Mouse (Mus musculus) embryonic facial prominence, embryonic 13.5 days (tissue): ENCODE measurements around the gene Slain2. TPM values are rescaled to one million over a fixed set of nuclear protein-coding genes. Genes with fewer than 3 reads are reported as not detected.

Experiments used
- ATAC-seq: fragments of 200-750 bp; cut with Nextera tagmentation; 2 replicates; pipeline ENCODE4 v1.8.0; 2017; ENCODE audit warnings: low read depth; ENCODE audit not compliant: insufficient number of reproducible peaks, insufficient read depth, low FRiP score, low TSS enrichment
- H3K27ac ChIP-seq: fragments of 300-500 bp; sonication (generic); 2 replicates; pipeline ENCODE4 v1.5.1; 2015; ENCODE audit warnings: moderate library complexity, mild to moderate bottlenecking, inconsistent platforms
- H3K27me3 ChIP-seq: fragments of 300-500 bp; sonication (generic); 2 replicates; pipeline ENCODE4 v1.6.1; 2015; ENCODE audit warnings: mild to moderate bottlenecking, inconsistent platforms
- H3K36me3 ChIP-seq: fragments of 300-500 bp; sonication (generic); 2 replicates; pipeline ENCODE4 v1.6.1; 2015; ENCODE audit warnings: mild to moderate bottlenecking, inconsistent platforms
- H3K4me1 ChIP-seq: fragments of 300-500 bp; sonication (generic); 2 replicates; pipeline ENCODE4 v1.6.1; 2015; ENCODE audit warnings: inconsistent platforms
- H3K4me2 ChIP-seq: fragments of 300-500 bp; sonication (generic); 2 replicates; pipeline ENCODE4 v1.6.1; 2015; ENCODE audit warnings: moderate library complexity, mild to moderate bottlenecking, inconsistent platforms
- H3K4me3 ChIP-seq: fragments of 300-500 bp; sonication (generic); 2 replicates; pipeline ENCODE4 v1.5.1; 2015; ENCODE audit warnings: mild to moderate bottlenecking, inconsistent platforms
- H3K9ac ChIP-seq: fragments of 300-500 bp; sonication (generic); 2 replicates; pipeline ENCODE4 v1.6.1; 2015; ENCODE audit warnings: mild to moderate bottlenecking, inconsistent platforms
- H3K9me3 ChIP-seq: fragments of 300-500 bp; sonication (generic); 2 replicates; pipeline ENCODE4 v1.6.1; 2016; ENCODE audit warnings: inconsistent platforms
- WGBS: fragments of 180-500 bp; shearing (Covaris S2); methylation state at CpG from one replicate; pipeline ENCODE4 v1.1.7; 2015; ENCODE audit warnings: mixed read lengths; 5-methylcytosine and 5-hydroxymethylcytosine counted together
- polyA plus RNA-seq: library from polyadenylated mRNA; unstranded; fragments of >200 nt; fragmentation: Nextera tagmentation; extraction: Ambion mirVana; gene quantifications from 2 replicates; pipeline ENCODE4 v1.2.1, GENCODE M21; 2015

The Slain2 gene
- polyA plus RNA-seq, 1 experiment from 2014 or later: 15.3 TPM

- no peak overlapping the region for H3K27ac ChIP-seq
- no peak overlapping the region for H3K4me3 ChIP-seq
- no peaks in the 10 kb centered on the region for H3K9me3 ChIP-seq
- no peaks in the 10 kb centered on the region for H3K36me3 ChIP-seq
- H3K27me3 ChIP-seq: no peaks in the 10 kb centered on the region
- H3K4me1 ChIP-seq: no peaks in the 10 kb centered on the region
- 67% methylated on average over 3 of the region's 3 CpGs for whole genome bisulfite sequencing
- ATAC-seq: no peak
- H3K9ac ChIP-seq: no peak overlapping the region
- H3K4me2 ChIP-seq: no peak overlapping the region
Measured at GRCm38 (mm10) chr5:72902876-72903516, 11.1 kb upstream of the Slain2 start.

- no peak overlapping the region for H3K9ac ChIP-seq
- H3K9me3 ChIP-seq: no peaks in the 10 kb centered on the region
- H3K4me1 ChIP-seq: no peaks in the 10 kb centered on the region
- ATAC-seq: no peak
- WGBS: 79% methylated on average over 18 of the region's 18 CpGs
- no peak overlapping the region for H3K4me3 ChIP-seq
- no peaks in the 10 kb centered on the region for H3K27me3 ChIP-seq
- no peak overlapping the region for H3K4me2 ChIP-seq
- no peak overlapping the region for H3K27ac ChIP-seq
- no peaks in the 10 kb centered on the region for H3K36me3 ChIP-seq
Measured at GRCm38 (mm10) chr5:72904903-72905790, 9.0 kb upstream of the Slain2 start.

- no peak for ATAC-seq
- Histone ChIP-seq H3K4me1 (no peaks in the 10 kb centered on the region), H3K4me3 (no peak overlapping the region), H3K4me2 (no peak overlapping the region), H3K9ac (no peak overlapping the region), H3K27ac (no peak overlapping the region), H3K9me3 (no peaks in the 10 kb centered on the region), H3K27me3 (no peaks in the 10 kb centered on the region), H3K36me3 (no peaks in the 10 kb centered on the region)
- WGBS: 83% methylated on average over 6 of the region's 6 CpGs
Measured at GRCm38 (mm10) chr5:72907402-72907801, 6.7 kb upstream of the Slain2 start.

- no peak overlapping the region for H3K4me2 ChIP-seq
- no peaks in the 10 kb centered on the region for H3K36me3 ChIP-seq
- H3K27me3 ChIP-seq: no peaks in the 10 kb centered on the region
- H3K4me1 ChIP-seq: peaks cover 9% of the 10 kb centered on the region
- H3K9ac ChIP-seq: no peak overlapping the region
- no peak for ATAC-seq
- 78% methylated on average over 8 of the region's 8 CpGs for WGBS
- no peaks in the 10 kb centered on the region for H3K9me3 ChIP-seq
- no peak overlapping the region for H3K4me3 ChIP-seq
- no peak overlapping the region for H3K27ac ChIP-seq
Measured at GRCm38 (mm10) chr5:72908324-72908936, 5.7 kb upstream of the Slain2 start.

GRCm38 (mm10) chr5:72909363-72909762 lies 4.7 kb upstream of the Slain2 start:
- Histone ChIP-seq H3K27me3 (no peaks in the 10 kb centered on the region), H3K4me3 (no peak overlapping the region), H3K9ac (no peak overlapping the region), H3K9me3 (no peaks in the 10 kb centered on the region), H3K4me2 (no peak overlapping the region), H3K27ac (no peak overlapping the region), H3K36me3 (no peaks in the 10 kb centered on the region), H3K4me1 (peaks cover 9% of the 10 kb centered on the region)
- no peak for ATAC-seq
- 84% methylated on average over 4 of the region's 4 CpGs for WGBS

- no peak for ATAC-seq
Measured at GRCm38 (mm10) chr5:72910373-72910772, 3.7 kb upstream of the Slain2 start.

GRCm38 (mm10) chr5:72911284-72911683 lies 2.8 kb upstream of the Slain2 start:
- H3K36me3 ChIP-seq: no peaks in the 10 kb centered on the region
- ATAC-seq: no peak
- no peak overlapping the region for H3K27ac ChIP-seq
- no peaks in the 10 kb centered on the region for H3K9me3 ChIP-seq
- no peak overlapping the region for H3K9ac ChIP-seq
- no peak overlapping the region for H3K4me2 ChIP-seq
- H3K4me1 ChIP-seq: peaks cover 16% of the 10 kb centered on the region
- no peaks in the 10 kb centered on the region for H3K27me3 ChIP-seq
- no peak overlapping the region for H3K4me3 ChIP-seq
- 84% methylated on average over 3 of the region's 3 CpGs for WGBS

More at GRCm38 (mm10) chr5:72910373-72910772, 3.7 kb upstream of the Slain2 start:
- Histone ChIP-seq H3K4me3 (no peak overlapping the region), H3K4me1 (peaks cover 9% of the 10 kb centered on the region), H3K27me3 (no peaks in the 10 kb centered on the region), H3K4me2 (no peak overlapping the region), H3K27ac (no peak overlapping the region), H3K36me3 (no peaks in the 10 kb centered on the region), H3K9ac (no peak overlapping the region), H3K9me3 (no peaks in the 10 kb centered on the region)
- 91% methylated on average over 1 of the region's 1 CpGs for WGBS

GRCm38 (mm10) chr5:72914633-72915561 lies 793 bp downstream of the Slain2 start:
- under 1% methylated on average over 63 of the region's 66 CpGs for WGBS
- no peak; the same call in none of the 2 replicates for ATAC-seq
- H3K9me3 ChIP-seq: no peaks in the 10 kb centered on the region
- peak overlapping the region; percentile 99 for H3K9ac ChIP-seq
- no peaks in the 10 kb centered on the region for H3K27me3 ChIP-seq
- H3K4me2 ChIP-seq: peak overlapping the region; percentile 71
- H3K27ac ChIP-seq: peak overlapping the region; percentile 98
- no peaks in the 10 kb centered on the region for H3K36me3 ChIP-seq
- H3K4me3 ChIP-seq: peak overlapping the region; percentile 98
- H3K4me1 ChIP-seq: peaks cover 29% of the 10 kb centered on the region

GRCm38 (mm10) chr5:72916048-72916447 lies 1.9 kb downstream of the Slain2 start:
- Histone ChIP-seq H3K4me1 (peaks cover 31% of the 10 kb centered on the region), H3K36me3 (no peaks in the 10 kb centered on the region), H3K27ac (peak overlapping the region; percentile 22; the same call in 1 of the 2 replicates), H3K9me3 (no peaks in the 10 kb centered on the region), H3K4me2 (peak overlapping the region; percentile 71), H3K27me3 (no peaks in the 10 kb centered on the region), H3K9ac (peak overlapping the region; percentile 99), H3K4me3 (peak overlapping the region; percentile 98)
- 46% methylated on average over 4 of the region's 4 CpGs for WGBS
- ATAC-seq: no peak

GRCm38 (mm10) chr5:72916851-72917250 lies 2.7 kb downstream of the Slain2 start:
- Histone ChIP-seq H3K27ac (no peak overlapping the region), H3K4me1 (peaks cover 31% of the 10 kb centered on the region), H3K36me3 (no peaks in the 10 kb centered on the region), H3K9ac (peak overlapping the region; percentile 99), H3K27me3 (no peaks in the 10 kb centered on the region), H3K9me3 (no peaks in the 10 kb centered on the region), H3K4me3 (peak overlapping the region; percentile 98), H3K4me2 (peak overlapping the region; percentile 71)
- 44% methylated on average over 1 of the region's 1 CpGs for WGBS
- no peak for ATAC-seq

- H3K4me1 ChIP-seq: peaks cover 22% of the 10 kb centered on the region
- no peaks in the 10 kb centered on the region for H3K36me3 ChIP-seq
- no peak for ATAC-seq
- H3K4me3 ChIP-seq: no peak overlapping the region
- WGBS: 89% methylated on average over 4 of the region's 4 CpGs
- H3K27ac ChIP-seq: no peak overlapping the region
- H3K4me2 ChIP-seq: no peak overlapping the region
- no peaks in the 10 kb centered on the region for H3K27me3 ChIP-seq
- no peaks in the 10 kb centered on the region for H3K9me3 ChIP-seq
- no peak overlapping the region for H3K9ac ChIP-seq
Measured at GRCm38 (mm10) chr5:72920416-72920815, 6.3 kb downstream of the Slain2 start.
